Mouse (Mus musculus): ENCODE measurements at regions not wholly inside any gene's neighbourhood (a gene's known extent, or its start where the extent isn't known, plus 50 kb on each side); places are given as distances from the start of the nearest gene placed in this dataset.
A peak's percentile ranks its signal among the peaks of the same experiment; 100 is the strongest.

DNA sequence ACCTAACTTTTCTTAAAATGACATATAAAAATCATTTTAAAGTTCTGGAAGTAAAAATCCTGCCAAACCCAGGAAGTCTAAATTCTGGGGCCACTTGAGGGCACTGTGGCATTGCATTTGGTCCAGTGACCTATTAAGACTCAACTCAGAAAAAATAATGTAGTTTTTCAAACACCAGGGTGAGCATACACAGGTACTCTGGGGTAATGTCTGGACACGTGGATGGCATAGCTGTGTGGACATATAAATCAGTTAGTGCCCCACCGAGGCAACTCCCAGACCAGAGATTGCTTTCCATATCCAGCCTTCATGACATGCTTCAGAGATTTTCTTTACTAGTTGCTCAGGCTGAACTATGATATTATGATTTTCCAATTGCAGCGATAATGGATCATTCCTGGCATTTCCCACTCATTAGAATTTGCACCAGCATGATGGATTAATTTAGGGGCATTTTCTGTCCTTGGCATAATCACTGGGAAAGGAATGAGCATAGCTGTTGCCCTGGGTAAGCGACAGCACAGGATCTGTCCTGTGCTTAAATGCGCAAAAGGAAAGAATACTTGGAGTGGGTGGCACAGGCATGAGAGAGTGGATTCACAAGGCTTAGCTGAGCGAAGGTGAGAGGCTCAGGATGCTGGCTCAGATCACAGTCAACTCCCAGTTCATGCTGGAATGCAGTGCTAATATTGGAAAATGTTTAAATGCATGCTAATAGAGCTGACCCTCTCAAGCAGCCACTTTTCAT is 1526.6 kb upstream of the Cdh8 start:
- peak; percentile 46 for DNase-seq

DNA sequence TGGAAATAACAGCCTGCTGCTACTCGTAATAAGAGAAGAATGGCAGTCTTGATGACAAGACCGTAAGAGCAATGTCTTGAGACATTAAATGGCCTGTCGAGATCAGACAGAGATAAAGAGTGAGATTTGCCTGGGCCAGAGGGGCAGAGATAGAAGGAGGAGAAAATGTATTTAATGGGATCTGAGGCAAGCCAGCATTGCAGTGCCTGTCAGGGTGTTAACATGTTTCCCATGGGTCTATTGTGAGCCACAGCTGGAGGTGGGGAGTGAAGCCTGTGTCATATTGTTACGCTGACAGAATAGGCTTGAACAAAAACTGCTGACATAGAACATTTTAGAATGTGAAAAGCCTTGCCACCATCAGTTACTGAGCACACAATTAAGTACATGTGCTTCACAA is 1523.3 kb upstream of the Cdh8 start:
- DNase-seq, result no peak

DNA sequence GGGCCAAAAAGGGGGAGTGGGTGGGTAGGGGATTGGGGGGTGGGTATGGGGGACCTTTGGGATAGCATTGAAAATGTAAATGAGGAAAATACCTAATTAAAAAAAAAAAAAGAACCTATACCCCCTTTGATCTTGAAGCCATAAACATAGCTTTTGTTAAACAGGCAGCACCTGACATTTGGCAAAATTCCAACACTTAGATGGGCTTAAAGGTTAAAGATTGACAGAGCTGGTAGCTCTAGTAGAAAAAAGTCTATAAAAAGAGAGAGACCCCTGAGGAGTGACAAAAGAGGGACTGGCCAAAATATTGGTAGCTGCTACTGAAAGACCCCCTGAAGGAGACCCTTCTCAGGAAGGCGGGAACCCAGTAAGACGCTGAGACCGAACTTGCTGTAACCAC is 1474.0 kb upstream of the Cdh8 start:
- no peak for DNase-seq

DNA sequence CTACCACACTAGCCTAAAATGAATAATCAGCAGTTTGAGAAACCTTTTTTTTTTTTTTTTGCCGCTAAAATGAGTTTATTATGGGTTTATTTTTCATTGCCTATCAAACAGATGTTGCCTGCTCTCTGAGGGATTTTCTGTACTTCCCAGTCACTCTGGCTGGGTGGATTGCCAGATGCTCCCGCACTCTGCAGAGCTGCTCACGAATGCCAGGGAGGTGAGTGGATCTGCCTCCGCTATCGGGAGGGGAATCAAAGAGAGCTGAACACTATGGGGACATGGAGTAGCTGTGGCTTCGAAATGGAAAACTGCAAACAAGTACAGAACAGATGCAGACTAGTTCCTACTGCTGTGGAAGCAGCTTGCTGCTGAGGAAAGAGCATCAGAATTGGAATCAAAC is 1449.4 kb upstream of the Cdh8 start:
- no peak for DNase-seq

DNA sequence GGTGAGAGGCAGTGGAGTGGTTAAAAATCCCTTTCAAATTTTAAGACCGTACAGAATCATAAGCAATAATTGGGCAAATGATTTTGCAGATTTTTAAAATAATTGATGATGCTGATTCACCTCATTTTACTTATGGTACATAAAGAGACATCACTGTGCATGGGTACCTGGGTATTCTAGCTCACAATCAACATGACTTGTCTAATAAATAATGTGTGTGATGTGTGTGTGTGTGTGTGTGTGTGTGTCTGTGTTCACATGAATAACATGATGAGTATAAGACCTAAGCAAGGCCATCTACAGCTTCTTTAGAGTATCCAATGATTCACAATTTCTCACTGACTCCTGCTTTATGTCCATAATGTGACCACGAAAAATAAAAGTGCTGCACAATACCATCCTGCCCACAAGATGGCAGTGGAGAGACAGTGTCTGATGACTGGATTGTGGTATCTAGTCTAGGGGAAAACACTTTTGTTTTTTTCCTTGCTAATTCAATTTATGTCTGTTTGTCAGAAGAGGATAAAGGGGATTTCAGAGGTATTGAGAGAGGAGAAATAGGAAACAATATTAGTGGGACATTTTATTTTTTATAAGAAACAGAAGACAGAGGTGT is 1434.7 kb upstream of the Cdh8 start:
- peak; percentile 40 for DNase-seq

All from right cerebral cortex, postnatal 14 days (tissue).